Mouse (Mus musculus): ENCODE results near the gene Ndufab1. TPM values are rescaled to one million over a fixed set of nuclear protein-coding genes. Genes with fewer than 3 reads are reported as not detected.
A peak's percentile ranks its signal among the peaks of the same experiment; 100 is the strongest.

Gene Ndufab1
- total and polyA plus RNA-seq, 3 experiments, result 119 to 452 (median 172) TPM

GRCm38 (mm10) chr7:122101747-122102244 lies at the start of gene Ndufab1 (continued):
- no peak for TF ChIP-seq ELF1 (IDR thresholded peaks at IDR 0.05; ENCODE audit: low read depth, low read length)
- peak; percentile 88 for TF ChIP-seq HCFC1 (IDR thresholded peaks at IDR 0.05; ENCODE audit: low read depth, low read length)
- peak; percentile 64 for TF ChIP-seq NRF1 (IDR thresholded peaks at IDR 0.05; ENCODE audit: insufficient read depth, low read depth, low read length, poor library complexity, severe bottlenecking)

- DNase-seq (ENCODE audit: low read depth, low spot score), result no peak
- peaks cover 0 to 17% of the 10 kb centered on the region in 2 experiments; a peak in 2 of 4 replicates for H3K36me3 ChIP-seq (ENCODE audit: control insufficient read depth in 1 of 2, insufficient read depth in 2 of 2, low read length in 2 of 2)
- no peaks in the 10 kb centered on the region for H3K27me3 ChIP-seq (ENCODE audit: control insufficient read depth in 1 of 2, insufficient read depth in 2 of 2, low read length in 2 of 2)
- TF ChIP-seq JUND (IDR thresholded peaks at IDR 0.05; ENCODE audit: low read depth, low read length) (no peak), UBTF (IDR thresholded peaks at IDR 0.05; ENCODE audit: borderline replicate concordance, insufficient read depth, low read depth, low read length) (no peak), BHLHE40 (IDR thresholded peaks at IDR 0.05; ENCODE audit: borderline replicate concordance, low read depth, low read length) (no peak), GATA1 (IDR thresholded peaks at IDR 0.05; ENCODE audit: low read depth, low read length) (no peak), ZC3H11A (IDR thresholded peaks at IDR 0.05; ENCODE audit: low read depth, low read length) (no peak), ZKSCAN1 (IDR thresholded peaks at IDR 0.05; ENCODE audit: low read depth, low read length) (no peak), MYC (IDR thresholded peaks at IDR 0.05; ENCODE audit: low read depth, low read length) (no peak), MXI1 (IDR thresholded peaks at IDR 0.05; ENCODE audit: low read depth, low read length) (no peak), MAX (IDR thresholded peaks at IDR 0.05; ENCODE audit: low read length) (no peak), POLR2AphosphoS5 (IDR thresholded peaks at IDR 0.05; ENCODE audit: borderline replicate concordance, low read depth, low read length) (no peak), EP300 (IDR thresholded peaks at IDR 0.05; ENCODE audit: low read depth in 1 of 2, low read length in 2 of 2) (no peak), CTCF (IDR thresholded peaks at IDR 0.05 in 2 of 3, conservative IDR thresholded peaks at IDR 0.05 in 1 of 3; ENCODE audit: control insufficient read depth in 1 of 3, insufficient read depth in 1 of 3, low read depth in 2 of 3, low read length in 3 of 3, poor library complexity in 1 of 3, severe bottlenecking in 1 of 3) (no peak), POLR2AphosphoS2 (IDR thresholded peaks at IDR 0.05; ENCODE audit: low read length) (no peak)
- H3K9me3 ChIP-seq (replicated peaks; ENCODE audit: insufficient read depth, low read length), result no peaks in the 10 kb centered on the region
- H3K79me2 ChIP-seq (ENCODE audit: control insufficient read depth, insufficient read depth, low read length, poor library complexity), result no peaks in the 10 kb centered on the region
- H3K9ac ChIP-seq (ENCODE audit: control insufficient read depth, low read depth, low read length, poor library complexity, severe bottlenecking), result no peak overlapping the region
- no peak overlapping the region for H3K4me3 ChIP-seq (ENCODE audit: control insufficient read depth in 1 of 2, insufficient read depth in 1 of 2, low read depth in 2 of 2, low read length in 2 of 2)
- no peaks in the 10 kb centered on the region for H3K4me1 ChIP-seq (ENCODE audit: control insufficient read depth in 1 of 2, insufficient read depth in 2 of 2, low read length in 2 of 2)
- H3K27ac ChIP-seq (ENCODE audit: control insufficient read depth, low read depth, low read length), result no peak overlapping the region
These were observed 39.3 kb upstream of the Ndufab1 start for GRCm38 (mm10) chr7:122140991-122141390.

GRCm38 (mm10) chr7:122138190-122138589 lies 36.5 kb upstream of the Ndufab1 start:
- TF ChIP-seq SIN3A (IDR thresholded peaks at IDR 0.05; ENCODE audit: low read length) (no peak), ZNF384 (IDR thresholded peaks at IDR 0.05; ENCODE audit: low read depth, low read length) (no peak), JUND (IDR thresholded peaks at IDR 0.05; ENCODE audit: low read depth, low read length) (no peak), CHD1 (IDR thresholded peaks at IDR 0.05; ENCODE audit: low read depth, low read length) (no peak)
- no peak overlapping the region for H3K9ac ChIP-seq (ENCODE audit: control insufficient read depth, low read depth, low read length, poor library complexity, severe bottlenecking)
- H3K27me3 ChIP-seq (ENCODE audit: control insufficient read depth in 1 of 2, insufficient read depth in 2 of 2, low read length in 2 of 2), result no peaks in the 10 kb centered on the region
- H3K9me3 ChIP-seq (replicated peaks; ENCODE audit: insufficient read depth, low read length), result no peaks in the 10 kb centered on the region
- no peak for DNase-seq (ENCODE audit: low read depth, low spot score)
- no peak overlapping the region for H3K27ac ChIP-seq (ENCODE audit: control insufficient read depth, low read depth, low read length)
- H3K79me2 ChIP-seq (ENCODE audit: control insufficient read depth, insufficient read depth, low read length, poor library complexity), result peaks cover 2% of the 10 kb centered on the region
- H3K4me3 ChIP-seq (ENCODE audit: control insufficient read depth in 1 of 2, insufficient read depth in 1 of 2, low read depth in 2 of 2, low read length in 2 of 2), result no peak overlapping the region
- peaks cover 0 to 4% of the 10 kb centered on the region in 2 experiments; a peak in 1 of 4 replicates for H3K4me1 ChIP-seq (ENCODE audit: control insufficient read depth in 1 of 2, insufficient read depth in 2 of 2, low read length in 2 of 2)
- peaks cover 5 to 14% of the 10 kb centered on the region in 2 experiments for H3K36me3 ChIP-seq (ENCODE audit: control insufficient read depth in 1 of 2, insufficient read depth in 2 of 2, low read length in 2 of 2)
